Mouse (Mus musculus) neural tube, postnatal 0 days (tissue): ENCODE measurements around the gene Prkrip1. TPM values are rescaled to one million over a fixed set of nuclear protein-coding genes. Genes with fewer than 3 reads are reported as not detected.

ENCODE experiments used
- polyA plus RNA-seq: library from polyadenylated mRNA; unstranded; fragments of >200 nt; fragmentation: Nextera tagmentation; extraction: Ambion mirVana; gene quantifications from 2 replicates; pipeline ENCODE4 v1.2.1, GENCODE M21; 2015

Gene Prkrip1
- 52.6 and 53.3 TPM in 2 replicates for polyA plus RNA-seq

GRCm38 (mm10) chr5:136198474-136199391 lies at the start of gene Prkrip1:
Prkrip1 (minus strand) TSS chr5:136198963.

DNA sequence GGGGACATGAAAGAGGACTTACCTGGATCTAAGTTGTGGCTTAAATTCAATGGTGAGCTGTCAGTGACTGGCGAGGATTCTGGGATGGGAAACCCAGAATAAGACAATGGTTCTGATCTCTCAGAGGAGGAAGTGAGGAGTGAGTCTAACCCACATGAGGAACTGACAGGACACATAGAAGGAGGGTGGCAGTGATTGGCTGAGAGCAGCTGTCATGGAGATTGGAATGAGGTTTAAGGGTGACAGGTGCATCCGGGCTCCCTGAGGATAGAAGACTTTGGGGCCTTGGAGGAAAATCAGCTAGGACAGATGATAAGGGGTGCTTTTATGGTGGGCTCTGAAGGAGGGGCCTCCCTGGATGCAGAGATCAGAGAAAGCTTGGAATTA lies 47.7 kb upstream of the Prkrip1 start, which contains the start of gene Sh2b2:
Sh2b2 (minus strand) TSS at position 105 of the 387 bp plus-strand sequence.

DNA sequence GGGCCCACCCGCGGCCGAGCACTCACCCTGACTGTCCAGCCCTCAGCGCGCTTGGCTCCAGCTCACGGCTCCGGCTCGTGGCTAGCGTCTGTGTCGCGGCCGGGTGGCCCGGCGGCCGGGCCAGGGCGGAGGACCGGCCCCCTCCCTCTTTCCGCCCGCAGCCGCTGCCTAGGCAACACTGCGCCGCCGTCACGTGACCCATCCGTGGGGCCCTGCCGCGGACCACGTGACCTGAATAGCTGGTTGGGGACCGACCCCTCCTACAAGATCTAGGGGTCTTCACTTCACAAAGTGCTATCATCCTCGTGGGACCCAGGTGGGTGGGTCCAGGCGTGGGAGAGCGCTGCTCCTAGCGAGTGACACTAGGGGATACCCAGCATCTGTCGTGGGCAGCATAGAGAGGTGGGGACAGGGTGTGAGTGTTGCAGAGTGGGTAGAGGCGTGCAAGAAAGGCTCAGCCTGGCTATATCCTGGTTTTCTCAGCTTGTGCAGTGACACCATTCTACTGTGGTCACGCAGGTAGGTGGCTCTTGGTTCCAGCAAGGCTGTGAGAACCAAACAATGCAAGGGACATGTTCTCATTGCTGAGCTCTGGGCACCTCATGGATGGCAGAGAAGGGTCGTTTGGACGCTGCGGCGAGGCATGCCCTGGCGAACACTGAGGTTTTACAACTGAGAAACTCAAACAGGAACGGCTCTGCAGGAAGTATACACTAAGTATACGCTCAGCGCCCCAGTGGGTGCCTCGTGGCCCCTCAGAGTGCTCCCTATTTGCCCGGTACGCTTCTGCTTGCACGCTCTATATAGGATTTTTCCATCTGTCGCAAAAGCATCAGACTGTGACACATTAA lies 28.0 kb downstream of the Prkrip1 start, which contains the start of gene Orai2:
Orai2 (minus strand) TSS at position 202 of the 851 bp plus-strand sequence.

DNA sequence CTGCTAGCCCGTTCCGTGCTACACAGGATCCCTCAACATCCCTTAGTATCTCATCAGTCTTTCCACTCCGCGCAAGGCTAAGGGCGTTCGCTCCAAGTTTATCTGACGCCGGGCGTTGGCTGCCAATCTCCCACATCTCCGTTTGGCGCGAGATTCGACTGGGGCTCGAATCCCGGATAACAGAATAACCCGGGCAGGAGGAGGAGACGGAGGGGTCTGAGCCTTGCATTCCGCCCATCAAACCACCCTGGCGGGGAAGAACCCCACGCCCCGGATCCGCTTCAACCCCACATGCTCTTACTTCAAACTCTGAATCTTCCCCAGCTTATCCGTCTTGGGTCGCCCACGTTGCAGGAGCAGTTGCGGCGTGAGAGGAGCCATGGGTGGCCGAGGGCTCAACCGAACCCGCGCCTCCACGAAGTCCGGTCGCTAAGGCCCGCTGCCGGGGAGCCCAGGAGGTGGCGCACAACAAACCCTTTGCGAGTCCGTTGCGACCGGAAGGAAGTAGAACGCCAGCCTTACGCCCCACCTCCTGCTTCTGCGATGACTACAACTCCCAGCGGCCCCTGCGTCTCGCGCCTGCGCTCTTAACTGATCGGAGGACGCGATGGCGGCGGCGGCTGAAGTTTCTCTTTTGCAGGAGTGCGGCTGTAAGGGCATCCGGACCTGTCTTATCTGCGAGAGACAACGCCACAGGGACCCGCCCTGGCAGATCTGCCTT lies 63.0 kb downstream of the Prkrip1 start, which contains the start of the genes Lrwd1 and Alkbh4:
Lrwd1 (minus strand) TSS at position 504 of the 721 bp plus-strand sequence.
Alkbh4 (plus strand) TSS at position 576 of the 721 bp plus-strand sequence.

Other genes starting within 250 kb of the Prkrip1 start
- 2.6 and 3.0 TPM in 2 replicates for gene Ssc4d, start 224.4 kb downstream of the Prkrip1 start, polyA plus RNA-seq
- gene Zp3, start 218.9 kb downstream of the Prkrip1 start, polyA plus RNA-seq, result 0.34 and 0.45 TPM in 2 replicates
- 15.7 and 18.5 TPM in 2 replicates for gene Dtx2, start 204.2 kb downstream of the Prkrip1 start, polyA plus RNA-seq
- gene Upk3b, start 160.5 kb downstream of the Prkrip1 start, polyA plus RNA-seq, result 0.04 TPM in 1 of 2 replicates, not detected in the other
- 0.14 TPM in 1 of 2 replicates, not detected in the other for gene Upk3bl, start 144.5 kb downstream of the Prkrip1 start, polyA plus RNA-seq
- gene Rasa4, start 115.0 kb downstream of the Prkrip1 start, polyA plus RNA-seq, result 17.8 and 20.2 TPM in 2 replicates
- 237 and 239 TPM in 2 replicates for gene Polr2j, start 82.3 kb downstream of the Prkrip1 start, polyA plus RNA-seq
- 17.4 and 18.3 TPM in 2 replicates for gene Lrwd1, start 62.9 kb downstream of the Prkrip1 start, polyA plus RNA-seq
- 15.2 and 17.8 TPM in 2 replicates for gene Alkbh4, start 62.8 kb downstream of the Prkrip1 start, polyA plus RNA-seq
- 57.6 and 58.3 TPM in 2 replicates for gene Orai2, start 28.2 kb downstream of the Prkrip1 start, polyA plus RNA-seq
- 19.9 and 20.7 TPM in 2 replicates for gene Sh2b2, start 47.6 kb upstream of the Prkrip1 start, polyA plus RNA-seq